Mouse (Mus musculus): Measurements from ENCODE around the gene Znrf3.

GRCm38 (mm10) chr11:5414856-5415616 lies 29.6 kb downstream of the Znrf3 start:
- TF ChIP-seq GATA1 (IDR thresholded peaks at IDR 0.05; ENCODE audit: borderline replicate concordance, low read length) (no peak), FLI1 (IDR thresholded peaks at IDR 0.05; ENCODE audit: low read length) (no peak)

Measured in megakaryocyte, embryonic 14.5 days (primary cell).